Mouse (Mus musculus): ENCODE results near the gene Defb20. TPM values are rescaled to one million over a fixed set of nuclear protein-coding genes. Genes with fewer than 3 reads are reported as not detected.

The Defb20 gene
- polyA plus RNA-seq (2012; ENCODE audit: low replicate concordance): not detected in 2 replicates

GRCm38 (mm10) chr2:152476763-152477162, at the start of gene Defb20:
Gene Defb20, plus strand, starts transcription at chr2:152477063.

GRCm38 (mm10) chr2:152464570-152465150, 12.2 kb upstream of the Defb20 start, which contains the start of gene Defb23:
Gene Defb23, minus strand, starts transcription at chr2:152464620.

GRCm38 (mm10) chr2:152490038-152490437, 13.2 kb downstream of the Defb20 start, which contains the start of gene Defb22:
Gene Defb22, minus strand, starts transcription at chr2:152490138.

GRCm38 (mm10) chr2:152511592-152511991, 34.7 kb downstream of the Defb20 start, which contains the start of gene Defb26:
Gene Defb26, minus strand, starts transcription at chr2:152511692.

GRCm38 (mm10) chr2:152517981-152518380, 41.1 kb downstream of the Defb20 start, which contains the start of gene Defb28:
Gene Defb28, plus strand, starts transcription at chr2:152518255.

Other genes with a start within 250 kb of the Defb20 start
- gene Tbc1d20, start 183.2 kb upstream of the Defb20 start, polyA plus RNA-seq (2012; ENCODE audit: low replicate concordance): 26.7 and 28.4 TPM in 2 replicates
- gene Rbck1, start 144.4 kb upstream of the Defb20 start, polyA plus RNA-seq (2012; ENCODE audit: low replicate concordance): 241 and 403 TPM in 2 replicates
- gene Trib3, start 133.0 kb upstream of the Defb20 start, polyA plus RNA-seq (2012; ENCODE audit: low replicate concordance): 2.7 and 3.6 TPM in 2 replicates
- gene Nrsn2, start 100.4 kb upstream of the Defb20 start, polyA plus RNA-seq (2012; ENCODE audit: low replicate concordance): not detected in 2 replicates
- gene Sox12, start 79.0 kb upstream of the Defb20 start, polyA plus RNA-seq (2012; ENCODE audit: low replicate concordance): 9.1 and 13.9 TPM in 2 replicates
- 3.1 and 3.7 TPM in 2 replicates for gene Zcchc3, start 62.0 kb upstream of the Defb20 start, polyA plus RNA-seq (2012; ENCODE audit: low replicate concordance)
- not detected in 2 replicates for gene 6820408C15Rik, start 61.5 kb upstream of the Defb20 start, polyA plus RNA-seq (2012; ENCODE audit: low replicate concordance)
- not detected in 2 replicates for gene Defb23, start 12.4 kb upstream of the Defb20 start, polyA plus RNA-seq (2012; ENCODE audit: low replicate concordance)
- not detected in 2 replicates for gene Defb22, start 13.1 kb downstream of the Defb20 start, polyA plus RNA-seq (2012; ENCODE audit: low replicate concordance)
- gene Defb26, start 34.6 kb downstream of the Defb20 start, polyA plus RNA-seq (2012; ENCODE audit: low replicate concordance): not detected in 2 replicates
- not detected in 2 replicates for gene Defb28, start 41.2 kb downstream of the Defb20 start, polyA plus RNA-seq (2012; ENCODE audit: low replicate concordance)
- gene Defb29, start 63.0 kb downstream of the Defb20 start, polyA plus RNA-seq (2012; ENCODE audit: low replicate concordance): not detected in 2 replicates
- gene Gm17416, start 92.3 kb downstream of the Defb20 start, polyA plus RNA-seq (2012; ENCODE audit: low replicate concordance): not detected in 2 replicates
- gene Defb21, start 95.7 kb downstream of the Defb20 start, polyA plus RNA-seq (2012; ENCODE audit: low replicate concordance): not detected in 2 replicates
- gene Defb19, start 103.2 kb downstream of the Defb20 start, polyA plus RNA-seq (2012; ENCODE audit: low replicate concordance): not detected in 2 replicates
- gene Defb45, start 122.3 kb downstream of the Defb20 start, polyA plus RNA-seq (2012; ENCODE audit: low replicate concordance): not detected in 2 replicates
- gene Defb36, start 127.3 kb downstream of the Defb20 start, polyA plus RNA-seq (2012; ENCODE audit: low replicate concordance): not detected in 2 replicates
- gene Defb25, start 146.0 kb downstream of the Defb20 start, polyA plus RNA-seq (2012; ENCODE audit: low replicate concordance): not detected in 2 replicates
- 1.7 and 3.7 TPM in 2 replicates for gene Rem1, start 149.9 kb downstream of the Defb20 start, polyA plus RNA-seq (2012; ENCODE audit: low replicate concordance)
- 119 and 232 TPM in 2 replicates for gene H13, start 192.4 kb downstream of the Defb20 start, polyA plus RNA-seq (2012; ENCODE audit: low replicate concordance)
- gene Mcts2, start 210.0 kb downstream of the Defb20 start, polyA plus RNA-seq (2012; ENCODE audit: low replicate concordance): 0.93 and 3.1 TPM in 2 replicates

All from hematopoietic multipotent progenitor cell, adult 10-12 weeks (in vitro differentiated cells).